Mouse (Mus musculus): ENCODE measurements around the gene 1700020A23Rik. TPM values are rescaled to one million over a fixed set of nuclear protein-coding genes. Genes with fewer than 3 reads are reported as not detected.

The 1700020A23Rik gene
- polyA plus RNA-seq, 1 experiment from 2014 or later: not detected

GRCm38 (mm10) chr2:130401891-130402290 is 3.2 kb upstream of the 1700020A23Rik start:
- 65% methylated on average over 4 of the region's 4 CpGs for WGBS
- Histone ChIP-seq H3K27me3 (ENCODE audit: control insufficient read depth, insufficient read depth, low read length) (peaks cover 14% of the 10 kb centered on the region), H3K4me1 (ENCODE audit: control insufficient read depth, insufficient read depth, low read length) (peaks cover 4% of the 10 kb centered on the region), H3K4me3 (ENCODE audit: low read length) (no peak overlapping the region), H3K9ac (ENCODE audit: low read length) (no peak overlapping the region), H3K27ac (ENCODE audit: low read length) (no peak overlapping the region), H3K4me2 (ENCODE audit: low read depth, low read length) (no peak overlapping the region), H3K36me3 (ENCODE audit: control insufficient read depth, insufficient read depth) (no peaks in the 10 kb centered on the region), H3K9me3 (replicated peaks; ENCODE audit: control insufficient read depth, low read length) (no peaks in the 10 kb centered on the region)
- ATAC-seq (replicated peaks; ENCODE audit: extremely low read depth, insufficient read depth, low FRiP score): no peak

- 67% methylated on average over 2 of the region's 2 CpGs for WGBS
Measured at GRCm38 (mm10) chr2:130406178-130406577, 1.1 kb downstream of the 1700020A23Rik start, which contains the start of gene Tmem239. Gene Tmem239 (plus strand): TSS chr2:130406478.

GRCm38 (mm10) chr2:130408194-130408593 is 3.1 kb downstream of the 1700020A23Rik start:
- H3K4me1 ChIP-seq (ENCODE audit: control insufficient read depth, insufficient read depth, low read length): no peaks in the 10 kb centered on the region
- WGBS: 19% methylated on average over 6 of the region's 6 CpGs
- no peak overlapping the region for H3K4me2 ChIP-seq (ENCODE audit: low read depth, low read length)
- H3K9ac ChIP-seq (ENCODE audit: low read length): no peak overlapping the region
- H3K27ac ChIP-seq (ENCODE audit: low read length): no peak overlapping the region
- no peak; the same call in 1 of the 2 replicates for ATAC-seq (replicated peaks; ENCODE audit: extremely low read depth, insufficient read depth, low FRiP score)
- H3K36me3 ChIP-seq (ENCODE audit: control insufficient read depth, insufficient read depth): no peaks in the 10 kb centered on the region
- H3K27me3 ChIP-seq (ENCODE audit: control insufficient read depth, insufficient read depth, low read length): no peaks in the 10 kb centered on the region
- no peaks in the 10 kb centered on the region for H3K9me3 ChIP-seq (replicated peaks; ENCODE audit: control insufficient read depth, low read length)
- H3K4me3 ChIP-seq (ENCODE audit: low read length): no peak overlapping the region

More at GRCm38 (mm10) chr2:130406178-130406577, 1.1 kb downstream of the 1700020A23Rik start, which contains the start of gene Tmem239:
- H3K4me3 ChIP-seq (ENCODE audit: low read length): no peak within 1 kb of the TSS
- H3K4me1 ChIP-seq (ENCODE audit: control insufficient read depth, insufficient read depth, low read length): no peaks in the 10 kb centered on the region
- no peak for ATAC-seq (replicated peaks; ENCODE audit: extremely low read depth, insufficient read depth, low FRiP score)
- no peaks in the 10 kb centered on the region for H3K27me3 ChIP-seq (ENCODE audit: control insufficient read depth, insufficient read depth, low read length)
- H3K36me3 ChIP-seq (ENCODE audit: control insufficient read depth, insufficient read depth): no peaks in the 10 kb centered on the region
- H3K4me2 ChIP-seq (ENCODE audit: low read depth, low read length): no peak within 1 kb of the TSS
- H3K27ac ChIP-seq (ENCODE audit: low read length): no peak within 1 kb of the TSS
- H3K9ac ChIP-seq (ENCODE audit: low read length): no peak within 1 kb of the TSS
- H3K9me3 ChIP-seq (replicated peaks; ENCODE audit: control insufficient read depth, low read length): no peaks in the 10 kb centered on the region

- H3K4me2 ChIP-seq (ENCODE audit: low read depth, low read length): no peak overlapping the region
- no peaks in the 10 kb centered on the region for H3K27me3 ChIP-seq (ENCODE audit: control insufficient read depth, insufficient read depth, low read length)
- no peak overlapping the region for H3K9ac ChIP-seq (ENCODE audit: low read length)
- no peaks in the 10 kb centered on the region for H3K9me3 ChIP-seq (replicated peaks; ENCODE audit: control insufficient read depth, low read length)
- H3K36me3 ChIP-seq (ENCODE audit: control insufficient read depth, insufficient read depth): no peaks in the 10 kb centered on the region
- WGBS: 31% methylated on average over 16 of the region's 16 CpGs
- H3K4me1 ChIP-seq (ENCODE audit: control insufficient read depth, insufficient read depth, low read length): no peaks in the 10 kb centered on the region
- peak; percentile 80 for ATAC-seq (replicated peaks; ENCODE audit: extremely low read depth, insufficient read depth, low FRiP score)
- no peak overlapping the region for H3K27ac ChIP-seq (ENCODE audit: low read length)
- H3K4me3 ChIP-seq (ENCODE audit: low read length): no peak overlapping the region
Measured at GRCm38 (mm10) chr2:130411558-130412495, 6.8 kb downstream of the 1700020A23Rik start.

- no peak overlapping the region for H3K4me3 ChIP-seq (ENCODE audit: low read length)
- WGBS: 75% methylated on average over 3 of the region's 3 CpGs
- no peak for ATAC-seq (replicated peaks; ENCODE audit: extremely low read depth, insufficient read depth, low FRiP score)
Measured at GRCm38 (mm10) chr2:130412775-130413174, 7.7 kb downstream of the 1700020A23Rik start.

GRCm38 (mm10) chr2:130414094-130414856 is 9.2 kb downstream of the 1700020A23Rik start:
- ATAC-seq (replicated peaks; ENCODE audit: extremely low read depth, insufficient read depth, low FRiP score): no peak
- H3K27ac ChIP-seq (ENCODE audit: low read length): no peak overlapping the region
- 73% methylated on average over 6 of the region's 6 CpGs for WGBS
- H3K36me3 ChIP-seq (ENCODE audit: control insufficient read depth, insufficient read depth): no peaks in the 10 kb centered on the region
- H3K4me1 ChIP-seq (ENCODE audit: control insufficient read depth, insufficient read depth, low read length): no peaks in the 10 kb centered on the region
- no peak overlapping the region for H3K4me3 ChIP-seq (ENCODE audit: low read length)
- no peaks in the 10 kb centered on the region for H3K9me3 ChIP-seq (replicated peaks; ENCODE audit: control insufficient read depth, low read length)
- no peak overlapping the region for H3K4me2 ChIP-seq (ENCODE audit: low read depth, low read length)
- H3K9ac ChIP-seq (ENCODE audit: low read length): no peak overlapping the region
- H3K27me3 ChIP-seq (ENCODE audit: control insufficient read depth, insufficient read depth, low read length): no peaks in the 10 kb centered on the region

More at GRCm38 (mm10) chr2:130412775-130413174, 7.7 kb downstream of the 1700020A23Rik start:
- H3K9ac ChIP-seq (ENCODE audit: low read length): no peak overlapping the region
- H3K4me1 ChIP-seq (ENCODE audit: control insufficient read depth, insufficient read depth, low read length): no peaks in the 10 kb centered on the region
- H3K4me2 ChIP-seq (ENCODE audit: low read depth, low read length): no peak overlapping the region
- no peaks in the 10 kb centered on the region for H3K27me3 ChIP-seq (ENCODE audit: control insufficient read depth, insufficient read depth, low read length)
- no peaks in the 10 kb centered on the region for H3K9me3 ChIP-seq (replicated peaks; ENCODE audit: control insufficient read depth, low read length)
- no peaks in the 10 kb centered on the region for H3K36me3 ChIP-seq (ENCODE audit: control insufficient read depth, insufficient read depth)
- no peak overlapping the region for H3K27ac ChIP-seq (ENCODE audit: low read length)

- Histone ChIP-seq H3K36me3 (ENCODE audit: control insufficient read depth, insufficient read depth) (no peaks in the 10 kb centered on the region), H3K4me2 (ENCODE audit: low read depth, low read length) (no peak overlapping the region), H3K27me3 (ENCODE audit: control insufficient read depth, insufficient read depth, low read length) (no peaks in the 10 kb centered on the region), H3K9me3 (replicated peaks; ENCODE audit: control insufficient read depth, low read length) (no peaks in the 10 kb centered on the region), H3K4me3 (ENCODE audit: low read length) (no peak overlapping the region), H3K27ac (ENCODE audit: low read length) (no peak overlapping the region), H3K9ac (ENCODE audit: low read length) (no peak overlapping the region), H3K4me1 (ENCODE audit: control insufficient read depth, insufficient read depth, low read length) (peaks cover 13% of the 10 kb centered on the region)
- ATAC-seq (replicated peaks; ENCODE audit: extremely low read depth, insufficient read depth, low FRiP score): no peak
- WGBS: 95% methylated on average over 26 of the region's 26 CpGs
Measured at GRCm38 (mm10) chr2:130421781-130422620, 16.9 kb downstream of the 1700020A23Rik start.

- H3K36me3 ChIP-seq (ENCODE audit: control insufficient read depth, insufficient read depth): peaks cover 2% of the 10 kb centered on the region; the same call in 1 of the 2 replicates
- peak overlapping the region; percentile 90 for H3K27ac ChIP-seq (ENCODE audit: low read length)
- WGBS: 13% methylated on average over 49 of the region's 49 CpGs
- H3K4me3 ChIP-seq (ENCODE audit: low read length): peak overlapping the region; percentile 96
- no peaks in the 10 kb centered on the region for H3K9me3 ChIP-seq (replicated peaks; ENCODE audit: control insufficient read depth, low read length)
- peaks cover 13% of the 10 kb centered on the region for H3K4me1 ChIP-seq (ENCODE audit: control insufficient read depth, insufficient read depth, low read length)
- ATAC-seq (replicated peaks; ENCODE audit: extremely low read depth, insufficient read depth, low FRiP score): peak; percentile 46
- no peaks in the 10 kb centered on the region for H3K27me3 ChIP-seq (ENCODE audit: control insufficient read depth, insufficient read depth, low read length)
- peak overlapping the region; percentile 81 for H3K4me2 ChIP-seq (ENCODE audit: low read depth, low read length)
- peak overlapping the region; percentile 92 for H3K9ac ChIP-seq (ENCODE audit: low read length)
Measured at GRCm38 (mm10) chr2:130423397-130424125, 18.5 kb downstream of the 1700020A23Rik start.
